Mouse (Mus musculus) right cerebral cortex, adult 18-20 months (tissue): ENCODE measurements at regions not wholly inside any gene's neighbourhood (a gene's known extent, or its start where the extent isn't known, plus 50 kb on each side); places are given as distances from the start of the nearest gene placed in this dataset.

Source experiments
- DNase-seq: peaks from one replicate; pipeline ENCODE4 v3.0.0; 2022; ENCODE audit warnings: mixed read lengths

- DNase-seq: no peak
Measured at GRCm38 (mm10) chr2:74087375-74087774, 176.2 kb upstream of the Atp5g3 start.

GRCm38 (mm10) chr2:74084971-74085370 is 173.8 kb upstream of the Atp5g3 start:
- no peak for DNase-seq

GRCm38 (mm10) chr2:74076774-74077173 is 165.6 kb upstream of the Atp5g3 start:
- no peak for DNase-seq

DNA sequence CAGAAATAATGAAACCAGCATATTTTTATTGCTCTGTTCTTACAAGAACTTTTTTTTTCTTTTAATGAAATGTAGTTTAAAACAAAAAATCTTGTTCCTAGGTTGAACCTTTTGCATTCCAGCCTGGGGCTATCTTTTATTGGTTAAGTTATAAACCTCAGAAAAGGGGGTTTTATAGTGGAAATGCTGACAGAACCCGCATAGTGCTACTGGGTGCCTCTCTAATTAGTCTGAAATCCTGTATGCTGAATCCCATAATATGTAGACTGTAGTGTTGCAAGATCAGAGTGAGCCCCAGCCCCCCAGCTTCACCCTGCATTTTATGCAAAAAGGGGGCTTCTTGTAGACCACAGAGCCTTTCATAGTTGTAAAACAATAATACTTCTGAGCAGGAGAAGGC is 164.4 kb upstream of the Atp5g3 start:
- no peak for DNase-seq

GRCm38 (mm10) chr2:74073396-74073795 is 162.3 kb upstream of the Atp5g3 start:
- DNase-seq: no peak

DNA sequence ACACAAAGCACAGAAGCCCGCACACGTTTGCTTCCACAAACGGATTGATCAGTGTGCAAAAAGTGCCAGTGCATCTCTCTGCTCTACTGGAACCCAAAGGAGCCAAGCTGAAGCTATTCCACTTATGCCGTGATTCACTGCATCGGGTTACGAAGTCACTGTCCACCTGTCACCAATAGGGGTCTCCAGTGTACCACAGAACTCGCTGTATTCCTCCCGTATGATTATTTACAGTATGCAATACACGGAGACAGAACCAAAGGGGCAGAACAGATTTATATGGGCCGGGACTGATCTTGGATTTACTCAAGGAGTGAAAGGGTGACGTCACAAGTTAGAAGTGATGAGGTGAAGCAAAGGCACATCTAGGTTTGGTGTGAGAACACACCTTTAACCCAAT is 155.5 kb upstream of the Atp5g3 start:
- DNase-seq: peak; percentile 68

DNA sequence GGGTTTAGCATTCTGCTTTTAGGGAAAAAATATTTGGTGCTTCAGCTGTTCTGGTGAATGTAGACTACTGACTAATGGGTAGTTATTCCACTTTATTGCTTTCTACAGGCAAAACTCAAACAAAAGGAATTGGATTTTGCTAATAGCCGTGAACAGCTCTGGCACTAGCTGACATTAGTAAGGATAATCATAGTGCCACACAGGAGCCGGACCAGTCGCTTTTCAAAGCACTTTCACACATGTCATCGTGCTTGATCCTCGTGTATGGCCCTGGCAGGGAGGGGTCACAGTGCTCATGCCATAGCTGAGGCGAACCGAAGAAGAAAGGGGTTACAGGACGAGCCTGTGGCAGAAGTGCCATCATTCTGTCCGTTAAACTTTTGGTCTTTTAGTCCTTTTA is 153.2 kb upstream of the Atp5g3 start:
- no peak for DNase-seq

- peak; percentile 11 for DNase-seq
Measured at GRCm38 (mm10) chr2:74063777-74064176, 152.7 kb upstream of the Atp5g3 start.

DNA sequence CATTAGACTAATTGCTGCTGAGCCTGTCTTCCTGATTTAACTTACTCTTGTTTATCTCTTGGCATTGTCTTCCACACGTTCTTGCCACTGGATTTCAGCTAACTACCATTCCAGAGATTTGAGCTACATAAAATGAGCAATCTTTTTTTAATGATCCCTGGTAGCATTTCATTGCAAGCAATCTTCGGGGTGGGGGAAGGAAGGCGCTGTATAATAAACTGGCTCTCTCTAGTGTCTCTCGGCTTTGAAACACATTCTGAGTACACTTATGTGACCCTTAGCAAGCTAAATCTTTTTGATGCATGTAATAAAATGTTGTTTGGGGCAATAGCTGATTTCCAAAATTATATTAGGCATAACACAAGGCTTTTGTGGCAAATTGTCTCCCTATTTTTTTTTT is 152.2 kb upstream of the Atp5g3 start:
- no peak for DNase-seq

DNA sequence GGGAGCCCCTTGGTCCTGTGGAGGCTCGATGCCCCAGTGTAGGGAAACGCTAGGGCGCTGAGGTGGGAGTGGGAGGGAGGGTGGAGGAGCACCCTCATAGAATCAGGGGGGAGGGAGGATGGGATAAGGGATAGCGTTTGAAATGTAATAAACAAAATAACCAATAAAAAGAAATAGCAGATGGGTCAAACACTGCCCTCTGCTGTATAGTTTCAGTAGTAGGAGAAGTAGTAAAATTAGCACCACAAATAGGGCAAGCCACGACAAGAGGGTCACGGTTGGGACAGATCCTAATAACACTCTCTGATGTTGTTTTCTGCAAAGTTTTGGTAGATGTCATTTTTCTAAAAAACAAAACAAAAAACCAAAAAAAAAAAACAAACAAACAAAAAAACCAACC is 131.3 kb upstream of the Atp5g3 start:
- no peak for DNase-seq

DNA sequence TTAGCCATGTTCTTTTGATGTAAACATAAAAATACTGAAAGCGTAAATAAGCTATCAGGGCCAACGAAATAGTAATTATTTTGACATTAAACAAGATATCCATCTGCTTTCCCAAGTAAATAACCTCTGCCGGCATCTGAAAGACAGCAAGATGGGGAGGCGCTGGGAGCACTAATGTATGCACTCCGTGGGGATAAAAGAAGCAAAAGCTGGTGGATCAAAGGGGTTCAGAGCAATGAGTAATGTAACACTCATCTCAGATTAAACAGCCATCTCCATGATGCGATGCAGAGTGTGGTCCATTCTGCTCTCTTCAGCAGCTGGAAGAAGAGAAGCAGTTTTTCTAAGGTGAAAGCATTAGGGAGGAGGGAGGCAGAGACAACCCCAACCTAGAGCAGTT is 128.5 kb upstream of the Atp5g3 start:
- no peak for DNase-seq

DNA sequence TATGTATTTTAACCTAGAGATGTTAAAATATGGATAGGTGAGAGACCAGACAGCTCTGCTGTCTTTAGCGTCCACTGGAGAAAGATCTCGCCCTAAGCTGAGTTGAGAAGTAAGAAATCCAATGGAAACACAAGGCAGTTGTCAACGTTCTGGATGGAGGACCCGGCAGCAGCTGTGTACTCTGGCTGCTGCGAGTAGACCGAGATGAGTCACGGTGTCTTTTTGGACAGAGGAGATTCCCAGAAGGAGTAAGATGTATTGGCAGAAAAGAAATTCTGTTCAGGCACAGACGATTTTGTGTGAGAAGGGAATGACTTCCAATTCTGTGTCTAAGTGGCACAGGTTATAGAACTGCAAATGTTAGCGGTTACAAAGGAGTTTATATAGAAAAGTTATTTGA is 124.9 kb upstream of the Atp5g3 start:
- no peak for DNase-seq

- no peak for DNase-seq
Measured at GRCm38 (mm10) chr2:74032177-74033021, 121.3 kb upstream of the Atp5g3 start.

- DNase-seq: no peak
Measured at GRCm38 (mm10) chr2:74029938-74030337, 118.8 kb upstream of the Atp5g3 start.

GRCm38 (mm10) chr2:74027404-74028104 is 116.4 kb upstream of the Atp5g3 start:
- peak; percentile 20 for DNase-seq

GRCm38 (mm10) chr2:74015146-74015545 is 104.0 kb upstream of the Atp5g3 start:
- DNase-seq: no peak

DNA sequence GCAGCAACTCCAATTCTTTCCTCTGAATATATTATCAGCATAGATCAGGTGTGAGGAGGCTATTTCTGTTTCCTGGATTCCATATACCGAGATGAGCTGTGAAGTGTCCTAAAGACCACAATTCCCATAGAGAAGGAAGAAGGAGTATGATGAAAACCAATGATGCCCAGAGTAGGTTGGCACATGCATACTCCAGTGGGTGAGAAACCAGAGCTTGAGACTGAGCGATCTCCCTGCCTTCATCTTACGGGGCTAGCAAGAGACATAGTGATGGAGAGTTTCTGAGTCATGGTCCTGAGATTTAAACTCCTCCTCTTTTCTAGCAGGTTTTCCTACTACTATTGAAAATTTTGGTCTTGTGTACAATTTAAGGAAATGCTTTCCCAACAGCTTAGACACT is 103.1 kb upstream of the Atp5g3 start:
- no peak for DNase-seq

DNA sequence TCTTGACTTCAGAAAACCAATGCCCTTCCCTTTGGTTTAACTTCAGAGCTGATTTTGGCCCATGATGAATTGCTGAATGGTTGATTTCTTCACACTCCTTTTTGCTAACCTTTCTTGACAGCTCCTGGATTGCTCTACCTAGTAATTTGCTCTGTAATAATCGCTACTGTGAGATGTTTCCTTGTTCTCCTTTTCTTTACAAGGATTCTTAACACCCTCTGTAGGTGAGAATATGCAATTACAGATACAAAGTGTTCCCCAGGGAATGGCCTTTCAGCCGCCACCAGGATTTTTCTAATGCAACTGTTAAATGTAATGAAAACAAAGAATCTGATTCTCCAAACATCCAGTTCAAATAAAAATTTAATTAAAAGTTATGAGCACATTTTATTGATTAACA is 87.4 kb upstream of the Atp5g3 start:
- DNase-seq: no peak

GRCm38 (mm10) chr2:73996986-73997385 is 85.9 kb upstream of the Atp5g3 start:
- no peak for DNase-seq

- no peak for DNase-seq
Measured at GRCm38 (mm10) chr2:73991818-73992217, 80.7 kb upstream of the Atp5g3 start.

DNA sequence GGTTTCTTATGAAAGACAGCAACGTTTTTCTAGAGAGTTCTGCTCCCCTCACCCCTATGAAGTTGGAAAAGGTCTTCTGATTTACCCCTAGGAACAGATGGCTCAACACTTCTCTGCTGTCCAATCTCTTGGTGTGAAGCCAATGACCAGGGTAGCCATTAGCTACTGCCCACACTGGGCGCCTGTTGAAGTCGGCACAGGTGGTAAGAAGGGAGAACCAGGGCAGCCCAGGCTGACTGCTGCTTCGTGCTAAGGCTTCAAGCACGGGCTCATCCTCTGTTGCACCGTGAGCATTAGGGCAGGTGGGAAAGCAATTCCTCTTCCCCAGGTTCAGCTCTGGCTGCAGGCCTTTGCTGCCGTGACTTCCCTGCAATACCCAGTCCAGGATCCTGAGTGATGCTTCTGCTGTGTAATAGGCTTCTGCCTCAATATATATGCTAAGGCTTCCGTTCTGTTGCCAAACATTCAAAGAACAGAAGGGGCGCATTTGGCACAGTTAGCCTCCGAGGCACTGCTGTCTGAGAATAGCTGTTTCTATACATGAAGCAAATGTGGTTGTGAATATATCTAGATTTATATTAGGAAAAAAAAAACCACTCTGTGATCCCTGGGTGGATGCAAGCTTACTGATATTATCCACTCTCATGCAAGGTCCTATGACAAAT is 76.4 kb upstream of the Atp5g3 start:
- no peak for DNase-seq

- DNase-seq: no peak
Measured at GRCm38 (mm10) chr2:73985911-73986250, 74.8 kb upstream of the Atp5g3 start.

DNA sequence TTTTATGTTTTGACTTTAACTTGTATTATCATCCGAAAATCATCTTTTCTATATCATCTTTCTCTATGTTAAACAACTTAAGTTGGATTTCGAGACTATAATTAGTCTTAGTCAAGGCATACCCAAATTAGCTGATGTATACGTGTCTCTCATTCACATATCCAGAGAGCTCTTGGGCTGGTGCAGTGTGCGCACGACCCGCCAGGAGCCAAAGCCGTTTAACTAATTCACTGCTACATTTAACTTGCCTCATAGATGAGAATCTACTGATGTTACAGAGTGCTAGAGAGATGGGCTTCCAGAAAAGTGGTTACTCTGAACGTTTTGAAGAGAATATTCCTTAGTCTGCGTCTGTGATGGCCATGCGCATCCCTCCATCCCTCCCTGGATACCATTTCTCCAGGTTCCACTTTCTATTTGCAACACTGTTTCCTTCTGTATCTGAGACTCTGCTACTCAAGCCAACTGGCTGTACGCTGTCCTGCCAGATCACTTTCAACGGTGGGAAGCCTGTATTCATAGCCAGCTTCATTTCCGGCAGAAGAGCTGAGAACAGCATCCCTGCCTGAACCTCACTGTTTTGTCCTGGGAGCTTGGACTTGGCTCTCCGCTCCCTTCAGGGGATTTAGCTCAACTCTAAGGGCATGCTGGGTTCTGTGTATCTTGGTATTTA is 74.2 kb upstream of the Atp5g3 start:
- DNase-seq: no peak
